Mouse (Mus musculus) bone marrow, adult 2 months (tissue): ENCODE data around the gene Plau.

Experiments
- CTCF ChIP-seq: fragments of 200-500 bp; IDR thresholded peaks from 2 replicates; pipeline ENCODE4 v1.5.1; 2011; ENCODE audit warnings: low read length, control low read depth; ENCODE audit not compliant: control insufficient read depth, insufficient read depth
- POLR2A ChIP-seq: fragments of 200-500 bp; IDR thresholded peaks from 2 replicates; pipeline ENCODE4 v1.6.1; 2011; ENCODE audit warnings: low read depth, mild to moderate bottlenecking, control low read depth, low read length, borderline replicate concordance; ENCODE audit not compliant: control insufficient read depth

- TF ChIP-seq POLR2A = no peak
- no peak for TF ChIP-seq CTCF
Measured at GRCm38 (mm10) chr14:20811236-20811635, 25.2 kb upstream of the Plau start.
